Mouse (Mus musculus) CH12.LX (cell line): ENCODE results near the gene Tas1r1.

Experiments used
- CHD2 ChIP-seq: IDR thresholded peaks from 2 replicates; pipeline ENCODE4 v1.6.1; 2011; ENCODE audit warnings: low read length, improper control_type of control experiment
- CTCF ChIP-seq, 2 experiments: IDR thresholded peaks in 1 of 2; conservative IDR thresholded peaks in 1 of 2; 2 replicates each; pipeline ENCODE4 v1.5.1; 2011 to 2012; ENCODE audit warnings: low read depth in 2 of 2, low read length in 2 of 2, improper control_type of control experiment in 1 of 2, inconsistent platforms in 1 of 2, mild to moderate bottlenecking in 1 of 2, moderate library complexity in 1 of 2
- ETS1 ChIP-seq: conservative IDR thresholded peaks from 2 replicates; pipeline ENCODE4 v1.6.1; 2012; ENCODE audit warnings: low read depth, mild to moderate bottlenecking, inconsistent platforms, low read length, improper control_type of control experiment, moderate library complexity
- JUND ChIP-seq: conservative IDR thresholded peaks from 2 replicates; pipeline ENCODE4 v1.6.1; 2011; ENCODE audit warnings: low read depth, low read length, improper control_type of control experiment
- MXI1 ChIP-seq: IDR thresholded peaks from 2 replicates; pipeline ENCODE4 v1.6.1; 2011; ENCODE audit warnings: mild to moderate bottlenecking, low read depth, low read length, improper control_type of control experiment
- POLR2A ChIP-seq: IDR thresholded peaks from 2 replicates; pipeline ENCODE4 v1.6.1; 2011; ENCODE audit warnings: low read depth, mild to moderate bottlenecking, improper control_type of control experiment, low read length

DNA sequence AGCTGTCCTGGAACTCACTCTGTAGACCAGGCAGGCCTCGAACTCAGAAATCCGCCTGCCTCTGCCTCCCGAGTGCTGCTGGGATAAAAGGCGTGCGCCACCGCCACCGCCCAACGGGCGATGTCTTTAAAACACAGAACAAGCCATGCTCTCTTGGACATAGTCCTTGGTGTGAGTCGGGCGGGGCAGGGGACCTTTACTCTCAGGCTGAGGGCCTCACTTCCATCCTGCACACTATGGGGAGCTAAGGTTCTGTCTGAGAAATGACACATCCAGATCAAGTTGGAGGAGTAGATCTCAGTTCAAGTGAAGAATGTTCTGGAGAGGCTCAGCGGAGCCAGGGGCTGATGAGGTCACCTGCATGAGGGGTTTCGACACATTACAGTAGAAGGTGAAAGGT lies 5.4 kb downstream of the Tas1r1 start:
- TF ChIP-seq CTCF (conservative IDR thresholded peaks at IDR 0.05 in 1 of 2, IDR thresholded peaks at IDR 0.05 in 1 of 2; ENCODE audit: low read depth in 2 of 2, low read length in 2 of 2), result no peak
- no peak for TF ChIP-seq MXI1
- TF ChIP-seq ETS1, result no peak
- no peak for TF ChIP-seq POLR2A
- no peak for TF ChIP-seq CHD2
- TF ChIP-seq JUND, result no peak
